Mouse (Mus musculus) liver, postnatal 0 days (tissue): ENCODE data around the gene Eva1c. TPM values are rescaled to one million over a fixed set of nuclear protein-coding genes. Genes with fewer than 3 reads are reported as not detected.

ENCODE experiments used
- ATAC-seq: fragments of 200-750 bp; cut with Nextera tagmentation; 2 replicates; pipeline ENCODE4 v1.8.0; 2017; ENCODE audit warnings: mild to moderate bottlenecking, moderate library complexity
- DNase-seq: peaks from one replicate; pipeline ENCODE4 v3.0.0-alpha.2; 2016
- H3K27ac ChIP-seq: fragments of 300-500 bp; sonication (generic); 2 replicates; pipeline ENCODE4 v1.5.1; 2014; ENCODE audit warnings: antibody characterized with exemption, moderate library complexity, mild to moderate bottlenecking, low read depth
- H3K27me3 ChIP-seq: fragments of 300-500 bp; sonication (generic); 2 replicates; pipeline ENCODE4 v1.6.1; 2014; ENCODE audit warnings: low read length, control low read depth, mixed read lengths; ENCODE audit not compliant: insufficient read depth
- H3K36me3 ChIP-seq: fragments of 300-500 bp; sonication (generic); replicated peaks from 2 replicates; pipeline ENCODE4 v1.6.1; 2014; ENCODE audit warnings: mild to moderate bottlenecking, control low read depth, low read length, moderate library complexity, mixed read lengths; ENCODE audit not compliant: insufficient read depth
- H3K4me1 ChIP-seq: fragments of 300-500 bp; sonication (generic); 2 replicates; pipeline ENCODE4 v1.6.1; 2014; ENCODE audit warnings: antibody characterized with exemption, mild to moderate bottlenecking, control low read depth; ENCODE audit not compliant: insufficient read depth
- H3K4me2 ChIP-seq: fragments of 300-500 bp; sonication (generic); 2 replicates; pipeline ENCODE4 v1.6.1; 2014; ENCODE audit warnings: low read depth, mild to moderate bottlenecking, low read length, moderate library complexity, mixed read lengths
- H3K4me3 ChIP-seq: fragments of 300-500 bp; sonication (generic); 2 replicates; pipeline ENCODE4 v1.5.1; 2014; ENCODE audit warnings: low read depth, low read length
- H3K9ac ChIP-seq: fragments of 300-500 bp; sonication (generic); replicated peaks from 2 replicates; pipeline ENCODE4 v1.6.1; 2014; ENCODE audit warnings: mild to moderate bottlenecking, moderate library complexity
- H3K9me3 ChIP-seq: fragments of 300-500 bp; sonication (generic); 2 replicates; pipeline ENCODE4 v1.6.1; 2016; ENCODE audit warnings: mild to moderate bottlenecking, control low read depth, low read length, mixed read lengths
- CTCF ChIP-seq: sonication (generic); IDR thresholded peaks from 2 replicates; pipeline ENCODE4 v1.5.1; 2016; ENCODE audit warnings: antibody characterized with exemption, low read depth
- EP300 ChIP-seq: IDR thresholded peaks from 2 replicates; pipeline ENCODE4 v1.6.1; 2016; ENCODE audit warnings: antibody characterized with exemption, low read depth, mild to moderate bottlenecking
- WGBS: fragments of 180-500 bp; shearing (Covaris S2); extraction: QIAGEN DNeasy Blood & Tissue Kit; methylation state at CpG from one replicate; pipeline ENCODE4 v1.1.7; 2014; ENCODE audit not compliant: insufficient replicate concordance; 5-methylcytosine and 5-hydroxymethylcytosine counted together
- polyA plus RNA-seq: library from polyadenylated mRNA; unstranded; fragments of >200 nt; fragmentation: Nextera tagmentation; extraction: Ambion mirVana; gene quantifications from 2 replicates; pipeline ENCODE4 v1.2.1, GENCODE M21; 2015

Gene Eva1c
- 0.67 and 1.1 TPM in 2 replicates for polyA plus RNA-seq

GRCm38 (mm10) chr16:90826457-90826856 lies at the start of gene Eva1c:
Gene Eva1c (plus strand): TSS chr16:90826719.
- Histone ChIP-seq H3K9ac (no peak within 1 kb of the TSS), H3K36me3 (no peaks in the 10 kb centered on the region), H3K4me3 (no peak within 1 kb of the TSS), H3K27me3 (peaks cover 22% of the 10 kb centered on the region), H3K4me1 (peaks cover 24% of the 10 kb centered on the region), H3K4me2 (no peak within 1 kb of the TSS), H3K27ac (no peak within 1 kb of the TSS), H3K9me3 (no peaks in the 10 kb centered on the region)
- TF ChIP-seq CTCF (peak; percentile 50; the same call in 1 of the 2 replicates), EP300 (no peak)
- DNase-seq (no peak), ATAC-seq (no peak)
- WGBS, result 63% methylated on average over 7 of the region's 7 CpGs

DNA sequence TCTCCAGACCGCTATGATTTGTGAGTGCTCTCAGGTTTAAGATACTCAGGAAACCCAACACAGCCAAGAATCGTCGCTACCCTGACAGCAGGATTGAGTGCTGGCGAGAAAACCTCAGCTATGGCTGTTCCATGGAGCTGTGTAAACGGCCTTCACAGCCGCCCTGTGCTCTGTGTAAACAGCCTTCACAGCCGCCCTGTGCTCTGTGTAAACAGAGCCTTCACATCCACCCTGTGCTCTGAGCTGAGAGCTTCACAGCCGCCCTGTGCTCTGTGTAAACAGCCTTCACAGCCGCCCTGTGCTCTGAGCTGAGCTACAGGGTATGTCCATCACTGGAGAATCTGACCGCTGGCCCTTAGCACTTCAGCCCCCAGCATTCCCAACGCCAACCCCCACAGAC lies 46.7 kb upstream of the Eva1c start:
- Histone ChIP-seq H3K27me3 (no peaks in the 10 kb centered on the region), H3K4me2 (no peak overlapping the region), H3K4me3 (no peak overlapping the region), H3K9ac (no peak overlapping the region), H3K4me1 (peaks cover 7% of the 10 kb centered on the region), H3K36me3 (peaks cover 40% of the 10 kb centered on the region), H3K9me3 (no peaks in the 10 kb centered on the region), H3K27ac (0 out of 2 replicates have a peak overlapping the region, but pooled peaks have one; percentile 24)
- DNase-seq, result peak; percentile 58
- ATAC-seq, result peak; percentile 98
- 63% methylated on average over 11 of the region's 11 CpGs for whole genome bisulfite sequencing
- TF ChIP-seq EP300, result no peak
- no peak for TF ChIP-seq CTCF

GRCm38 (mm10) chr16:90783302-90783701 lies 43.2 kb upstream of the Eva1c start:
- Histone ChIP-seq H3K27ac (no peak overlapping the region), H3K4me1 (peaks cover 7% of the 10 kb centered on the region), H3K36me3 (peaks cover 39% of the 10 kb centered on the region), H3K4me3 (no peak overlapping the region), H3K9ac (no peak overlapping the region), H3K4me2 (no peak overlapping the region), H3K27me3 (no peaks in the 10 kb centered on the region), H3K9me3 (no peaks in the 10 kb centered on the region)
- TF ChIP-seq CTCF (no peak), EP300 (no peak)
- 90% methylated on average over 11 of the region's 11 CpGs for WGBS
- ATAC-seq (no peak), DNase-seq (no peak)

- no peaks in the 10 kb centered on the region for H3K27me3 ChIP-seq
- DNase-seq, result peak; percentile 60
- H3K4me1 ChIP-seq, result peaks cover under 1% of the 10 kb centered on the region; the same call in 1 of the 2 replicates
- H3K9ac ChIP-seq, result no peak overlapping the region
- no peaks in the 10 kb centered on the region for H3K9me3 ChIP-seq
- no peak overlapping the region for H3K4me3 ChIP-seq
- TF ChIP-seq CTCF, result no peak
- no peak for TF ChIP-seq EP300
- ATAC-seq, result peak; percentile 94
- no peak overlapping the region for H3K27ac ChIP-seq
- 67% methylated on average over 4 of the region's 4 CpGs for WGBS
- peaks cover 47% of the 10 kb centered on the region for H3K36me3 ChIP-seq
- no peak overlapping the region for H3K4me2 ChIP-seq
Observed at GRCm38 (mm10) chr16:90785257-90785656, 41.3 kb upstream of the Eva1c start.

DNA sequence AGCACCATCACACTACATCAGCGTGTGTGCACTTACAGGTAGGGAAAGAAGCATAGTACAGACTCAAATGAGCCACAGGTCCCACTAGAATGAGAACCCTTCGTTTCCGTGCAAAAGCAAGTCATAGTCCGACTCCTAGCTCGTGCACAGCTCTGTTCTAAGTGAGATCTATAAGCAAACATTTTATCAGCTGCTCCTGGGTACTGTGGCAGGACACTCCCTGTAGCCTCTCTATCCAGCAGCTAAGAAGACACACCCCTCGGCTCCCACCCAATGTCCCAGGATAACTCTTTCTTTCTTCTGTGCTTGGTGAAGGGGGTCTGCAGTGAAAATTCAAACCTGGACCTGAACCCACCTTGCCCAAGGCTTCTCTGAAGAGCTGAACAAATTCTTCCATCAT lies 37.9 kb upstream of the Eva1c start:
- ATAC-seq, result no peak

DNA sequence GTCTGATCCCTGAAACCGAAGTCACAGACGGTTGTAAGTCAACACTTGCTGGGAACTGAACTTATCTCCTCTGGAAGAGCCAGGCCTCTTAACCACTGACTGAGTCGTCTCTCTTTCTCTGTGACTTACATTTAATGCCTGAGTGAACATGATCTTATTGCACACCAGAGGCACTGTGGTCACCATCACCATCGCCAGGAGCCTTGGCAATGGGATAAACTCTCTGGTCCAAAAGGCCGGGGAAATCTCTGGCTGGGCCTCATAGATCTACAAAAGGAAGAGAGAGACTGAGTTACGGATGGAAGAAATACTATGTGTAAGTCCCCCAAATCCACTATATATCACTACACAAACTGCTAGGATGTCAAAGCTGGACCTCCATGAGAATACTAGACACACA lies 35.6 kb upstream of the Eva1c start:
- no peaks in the 10 kb centered on the region for H3K4me1 ChIP-seq
- H3K9ac ChIP-seq, result no peak overlapping the region
- no peak for TF ChIP-seq CTCF
- TF ChIP-seq EP300, result no peak
- H3K4me2 ChIP-seq, result no peak overlapping the region
- H3K27me3 ChIP-seq, result no peaks in the 10 kb centered on the region
- no peak overlapping the region for H3K27ac ChIP-seq
- H3K36me3 ChIP-seq, result peaks cover 61% of the 10 kb centered on the region
- DNase-seq (no peak), ATAC-seq (no peak)
- H3K4me3 ChIP-seq, result no peak overlapping the region
- H3K9me3 ChIP-seq, result no peaks in the 10 kb centered on the region
- 86% methylated on average over 6 of the region's 6 CpGs for WGBS

More for the DNA sequence above, 37.9 kb upstream of the Eva1c start:
- no peak for DNase-seq
- Histone ChIP-seq H3K27ac (no peak overlapping the region), H3K9me3 (no peaks in the 10 kb centered on the region), H3K4me3 (no peak overlapping the region), H3K4me2 (no peak overlapping the region), H3K36me3 (peaks cover 53% of the 10 kb centered on the region), H3K27me3 (no peaks in the 10 kb centered on the region), H3K4me1 (no peaks in the 10 kb centered on the region), H3K9ac (no peak overlapping the region)
- 83% methylated on average over 6 of the region's 6 CpGs for WGBS
- no peak for TF ChIP-seq EP300

- Histone ChIP-seq H3K9ac (no peak overlapping the region), H3K27me3 (no peaks in the 10 kb centered on the region), H3K4me2 (no peak overlapping the region), H3K9me3 (no peaks in the 10 kb centered on the region), H3K4me1 (no peaks in the 10 kb centered on the region), H3K27ac (no peak overlapping the region), H3K36me3 (peaks cover 57% of the 10 kb centered on the region), H3K4me3 (no peak overlapping the region)
- ATAC-seq, result no peak
- DNase-seq, result no peak
- WGBS, result 78% methylated on average over 5 of the region's 5 CpGs
- TF ChIP-seq EP300, result no peak
- no peak for TF ChIP-seq CTCF
Observed at GRCm38 (mm10) chr16:90792066-90792465, 34.5 kb upstream of the Eva1c start.
